Mouse (Mus musculus) lung, adult 18-20 months (tissue): ENCODE data around the gene Akr1c18.

Experiments
- DNase-seq, 2 experiments: peaks; one replicate each; pipeline ENCODE4 v3.0.0; 2022; ENCODE audit warnings: mixed read lengths in 2 of 2

The Akr1c18 gene

GRCm38 (mm10) chr13:4101691-4102090 is 48.8 kb downstream of the Akr1c18 start:
- no peak for DNase-seq
